Mouse (Mus musculus): Measurements from ENCODE around the gene Hist1h2bg. TPM values are rescaled to one million over a fixed set of nuclear protein-coding genes. Genes with fewer than 3 reads are reported as not detected.
"Not testable (repeated sequence)": the region's sequence is repeated elsewhere in the genome, so short reads cannot be mapped to it uniquely, and the experiment has no call there.

Hist1h2bg gene
- total and polyA plus RNA-seq, 3 experiments, result 14.7 to 2,580 TPM; not detected in 1

DNA sequence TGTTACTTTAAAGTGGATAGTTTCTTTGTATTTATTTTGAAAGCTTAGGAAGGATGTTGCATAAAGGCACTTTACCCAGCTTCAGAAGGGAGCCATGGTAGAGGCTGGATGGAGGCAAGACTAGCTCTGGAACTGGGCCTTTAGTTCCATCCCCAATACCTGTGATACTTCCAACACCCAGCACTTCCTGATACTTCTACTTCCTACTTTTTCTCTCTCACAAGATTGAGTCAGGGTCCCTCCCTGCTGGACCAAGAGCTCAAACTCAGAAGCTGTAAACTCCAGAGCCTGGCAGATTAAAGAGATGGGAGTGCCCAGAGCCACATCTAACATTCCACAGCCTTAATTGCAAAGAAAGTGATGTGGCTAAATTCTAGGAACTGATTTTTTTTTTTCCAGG lies 13.1 kb downstream of the Hist1h2bg start:
- Histone ChIP-seq H3K27ac (ENCODE audit: control insufficient read depth, low read depth, low read length) (peak overlapping the region; percentile 98), H3K79me2 (ENCODE audit: control insufficient read depth, insufficient read depth, low read length, poor library complexity) (no peaks in the 10 kb centered on the region; the same call in 1 of the 2 replicates), H3K4me1 (ENCODE audit: control insufficient read depth in 1 of 2, insufficient read depth in 2 of 2, low read length in 2 of 2) (peaks cover 0 to 10% of the 10 kb centered on the region in 2 experiments; a peak in 2 of 4 replicates), H3K27me3 (ENCODE audit: control insufficient read depth in 1 of 2, insufficient read depth in 2 of 2, low read length in 2 of 2) (no peaks in the 10 kb centered on the region), H3K36me3 (ENCODE audit: control insufficient read depth in 1 of 2, insufficient read depth in 2 of 2, low read length in 2 of 2) (peaks cover 0 to 37% of the 10 kb centered on the region in 2 experiments; a peak in 2 of 4 replicates), H3K9me3 (replicated peaks; ENCODE audit: insufficient read depth, low read length) (no peaks in the 10 kb centered on the region), H3K4me3 (ENCODE audit: control insufficient read depth in 1 of 2, insufficient read depth in 1 of 2, low read depth in 2 of 2, low read length in 2 of 2) (peak overlapping the region; percentile 51 to 60), H3K9ac (ENCODE audit: control insufficient read depth, low read depth, low read length, poor library complexity, severe bottlenecking) (peak overlapping the region; percentile 80)
- TF ChIP-seq TBP (IDR thresholded peaks at IDR 0.05; ENCODE audit: low read depth, low read length) (0 out of 2 replicates have a peak, but pooled peaks have one; percentile 35), MXI1 (IDR thresholded peaks at IDR 0.05; ENCODE audit: low read depth, low read length) (no peak)
- peak; percentile 73 for DNase-seq (ENCODE audit: low read depth, low spot score)

DNA sequence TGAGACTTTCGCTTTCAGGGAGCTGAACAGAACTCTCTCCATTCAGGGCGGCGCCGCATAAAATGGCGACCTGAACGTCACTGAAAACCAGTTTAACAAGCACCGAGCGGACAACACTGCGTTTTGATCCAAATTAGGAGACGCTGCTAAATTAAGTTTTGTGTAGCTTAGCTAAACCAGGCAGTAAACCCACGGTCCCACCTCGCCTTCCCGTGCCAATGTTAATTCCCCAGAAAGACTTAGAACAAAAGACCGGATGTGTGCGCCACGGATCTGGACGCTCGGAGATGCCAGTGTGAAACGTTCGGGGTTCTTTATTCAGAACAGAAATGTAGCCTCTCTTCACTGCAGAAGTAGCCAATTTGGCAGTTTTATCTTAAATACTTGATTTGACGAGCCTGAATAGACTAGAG lies 13.8 kb downstream of the Hist1h2bg start:
- H3K4me1 ChIP-seq (ENCODE audit: control insufficient read depth in 1 of 2, insufficient read depth in 2 of 2, low read length in 2 of 2), result peaks cover 0 to 10% of the 10 kb centered on the region in 2 experiments; a peak in 2 of 4 replicates
- H3K27ac ChIP-seq (ENCODE audit: control insufficient read depth, low read depth, low read length), result peak overlapping the region; percentile 98
- no peaks in the 10 kb centered on the region for H3K9me3 ChIP-seq (replicated peaks; ENCODE audit: insufficient read depth, low read length)
- DNase-seq (ENCODE audit: low read depth, low spot score), result peak; percentile 91
- peaks cover 0 to 37% of the 10 kb centered on the region in 2 experiments; a peak in 2 of 4 replicates for H3K36me3 ChIP-seq (ENCODE audit: control insufficient read depth in 1 of 2, insufficient read depth in 2 of 2, low read length in 2 of 2)
- peak overlapping the region; percentile 51 to 60 for H3K4me3 ChIP-seq (ENCODE audit: control insufficient read depth in 1 of 2, insufficient read depth in 1 of 2, low read depth in 2 of 2, low read length in 2 of 2)
- TF ChIP-seq POLR2AphosphoS5 (IDR thresholded peaks at IDR 0.05; ENCODE audit: borderline replicate concordance, low read depth, low read length) (0 out of 2 replicates have a peak, but pooled peaks have one; percentile 97), ZKSCAN1 (IDR thresholded peaks at IDR 0.05; ENCODE audit: low read depth, low read length) (no peak), EP300 (IDR thresholded peaks at IDR 0.05; ENCODE audit: low read depth in 1 of 2, low read length in 2 of 2) (no peak), POLR2A (IDR thresholded peaks at IDR 0.05; ENCODE audit: control insufficient read depth in 1 of 2, insufficient read depth in 1 of 2, low read depth in 1 of 2, low read length in 2 of 2, poor library complexity in 1 of 2) (peak in 1 of 2 experiments; percentile 79; a peak in 3 of 4 replicates)
- no peaks in the 10 kb centered on the region for H3K27me3 ChIP-seq (ENCODE audit: control insufficient read depth in 1 of 2, insufficient read depth in 2 of 2, low read length in 2 of 2)
- no peaks in the 10 kb centered on the region; the same call in 1 of the 2 replicates for H3K79me2 ChIP-seq (ENCODE audit: control insufficient read depth, insufficient read depth, low read length, poor library complexity)
- H3K9ac ChIP-seq (ENCODE audit: control insufficient read depth, low read depth, low read length, poor library complexity, severe bottlenecking), result peak overlapping the region; percentile 80

DNA sequence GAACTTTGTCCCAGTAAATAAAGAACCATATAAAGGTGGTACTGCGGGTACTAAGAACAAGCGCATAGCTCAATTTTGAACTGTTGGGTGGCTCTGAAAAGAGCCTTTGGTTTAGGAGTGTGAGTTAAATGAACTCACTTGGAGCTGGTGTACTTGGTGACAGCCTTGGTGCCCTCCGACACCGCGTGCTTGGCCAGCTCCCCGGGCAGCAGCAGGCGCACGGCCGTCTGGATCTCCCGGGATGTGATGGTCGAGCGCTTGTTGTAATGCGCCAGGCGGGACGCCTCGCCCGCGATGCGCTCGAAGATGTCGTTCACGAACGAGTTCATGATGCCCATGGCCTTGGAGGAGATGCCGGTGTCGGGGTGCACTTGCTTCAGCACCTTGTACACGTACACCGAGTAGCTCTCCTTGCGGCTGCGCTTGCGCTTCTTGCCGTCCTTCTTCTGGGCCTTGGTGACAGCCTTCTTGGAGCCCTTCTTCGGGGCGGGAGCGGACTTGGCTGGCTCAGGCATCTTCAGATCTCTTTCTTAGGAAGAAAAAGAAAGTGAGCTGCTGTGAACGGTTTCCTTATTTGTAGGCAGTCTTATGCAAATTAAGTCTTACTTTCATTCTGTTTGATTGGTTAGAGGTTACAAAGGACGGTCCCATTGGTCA lies 14.4 kb downstream of the Hist1h2bg start:
- H3K4me1 ChIP-seq (ENCODE audit: control insufficient read depth in 1 of 2, insufficient read depth in 2 of 2, low read length in 2 of 2); H3K27me3 ChIP-seq (ENCODE audit: control insufficient read depth in 1 of 2, insufficient read depth in 2 of 2, low read length in 2 of 2); H3K9me3 ChIP-seq (replicated peaks; ENCODE audit: insufficient read depth, low read length); H3K79me2 ChIP-seq (ENCODE audit: control insufficient read depth, insufficient read depth, low read length, poor library complexity): not testable (repeated sequence)
- peak overlapping the region; percentile 98 for H3K27ac ChIP-seq (ENCODE audit: control insufficient read depth, low read depth, low read length)
- H3K9ac ChIP-seq (ENCODE audit: control insufficient read depth, low read depth, low read length, poor library complexity, severe bottlenecking), result peak overlapping the region; percentile 80
- H3K4me3 ChIP-seq (ENCODE audit: control insufficient read depth in 1 of 2, insufficient read depth in 1 of 2, low read depth in 2 of 2, low read length in 2 of 2), result peak overlapping the region; percentile 51 to 60; a peak in 3 of 4 replicates
- peak; percentile 95 for DNase-seq (ENCODE audit: low read depth, low spot score)
- TF ChIP-seq UBTF (IDR thresholded peaks at IDR 0.05; ENCODE audit: borderline replicate concordance, insufficient read depth, low read depth, low read length) (peak; percentile 90; the same call in 1 of the 2 replicates), POLR2A (IDR thresholded peaks at IDR 0.05; ENCODE audit: control insufficient read depth in 1 of 2, insufficient read depth in 1 of 2, low read depth in 1 of 2, low read length in 2 of 2, poor library complexity in 1 of 2) (peak; percentile 91 to 98), POLR2AphosphoS5 (IDR thresholded peaks at IDR 0.05; ENCODE audit: borderline replicate concordance, low read depth, low read length) (peak; percentile 94; the same call in 1 of the 2 replicates), TBP (IDR thresholded peaks at IDR 0.05; ENCODE audit: low read depth, low read length) (peak; percentile 99)
- peaks cover 0 to 32% of the 10 kb centered on the region in 2 experiments; a peak in 2 of 4 replicates for H3K36me3 ChIP-seq (ENCODE audit: control insufficient read depth in 1 of 2, insufficient read depth in 2 of 2, low read length in 2 of 2)
